Mouse (Mus musculus): ENCODE data around the gene Itprip.
"Not testable (repeated sequence)": the region's sequence is repeated elsewhere in the genome, so short reads cannot be mapped to it uniquely, and the experiment has no call there.

Gene Itprip

DNA sequence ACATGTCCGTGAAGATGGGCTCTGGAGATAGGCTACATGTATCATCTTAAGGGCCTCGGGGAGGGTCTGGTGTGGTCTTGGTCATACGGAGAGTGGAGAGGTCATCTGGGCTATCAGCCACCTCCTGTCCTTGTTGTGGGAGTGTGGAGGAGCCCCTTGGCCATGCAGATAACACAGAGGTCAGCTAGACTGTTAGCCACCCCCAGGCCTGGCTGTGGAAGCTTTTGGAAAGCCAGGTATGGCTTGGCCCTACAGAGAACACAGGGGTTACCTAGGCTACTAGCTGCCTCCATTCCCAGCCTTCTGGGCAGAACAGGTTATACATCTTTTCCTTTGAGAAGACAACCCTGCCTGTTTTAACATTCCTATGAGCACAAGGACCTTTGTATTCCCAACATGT, 56.5 kb downstream of the Itprip start:
- no peak for DNase-seq (ENCODE audit: low read depth, low spot score)
- Histone ChIP-seq H3K27me3 (ENCODE audit: control insufficient read depth, insufficient read depth, low read length, poor library complexity, severe bottlenecking) (no peaks in the 10 kb centered on the region), H3K36me3 (ENCODE audit: control insufficient read depth, insufficient read depth, low read length, poor library complexity, severe bottlenecking) (no peaks in the 10 kb centered on the region)

GRCm38 (mm10) chr19:47859180-47859579, 59.9 kb downstream of the Itprip start:
- no peaks in the 10 kb centered on the region for H3K36me3 ChIP-seq (ENCODE audit: control insufficient read depth, insufficient read depth, low read length, poor library complexity, severe bottlenecking)
- DNase-seq (ENCODE audit: low read depth, low spot score): no peak
- no peaks in the 10 kb centered on the region for H3K27me3 ChIP-seq (ENCODE audit: control insufficient read depth, insufficient read depth, low read length, poor library complexity, severe bottlenecking)

GRCm38 (mm10) chr19:47857957-47858942, 60.8 kb downstream of the Itprip start:
- no peaks in the 10 kb centered on the region for H3K36me3 ChIP-seq (ENCODE audit: control insufficient read depth, insufficient read depth, low read length, poor library complexity, severe bottlenecking)
- DNase-seq (ENCODE audit: low read depth, low spot score): no peak
- H3K27me3 ChIP-seq (ENCODE audit: control insufficient read depth, insufficient read depth, low read length, poor library complexity, severe bottlenecking): no peaks in the 10 kb centered on the region

DNA sequence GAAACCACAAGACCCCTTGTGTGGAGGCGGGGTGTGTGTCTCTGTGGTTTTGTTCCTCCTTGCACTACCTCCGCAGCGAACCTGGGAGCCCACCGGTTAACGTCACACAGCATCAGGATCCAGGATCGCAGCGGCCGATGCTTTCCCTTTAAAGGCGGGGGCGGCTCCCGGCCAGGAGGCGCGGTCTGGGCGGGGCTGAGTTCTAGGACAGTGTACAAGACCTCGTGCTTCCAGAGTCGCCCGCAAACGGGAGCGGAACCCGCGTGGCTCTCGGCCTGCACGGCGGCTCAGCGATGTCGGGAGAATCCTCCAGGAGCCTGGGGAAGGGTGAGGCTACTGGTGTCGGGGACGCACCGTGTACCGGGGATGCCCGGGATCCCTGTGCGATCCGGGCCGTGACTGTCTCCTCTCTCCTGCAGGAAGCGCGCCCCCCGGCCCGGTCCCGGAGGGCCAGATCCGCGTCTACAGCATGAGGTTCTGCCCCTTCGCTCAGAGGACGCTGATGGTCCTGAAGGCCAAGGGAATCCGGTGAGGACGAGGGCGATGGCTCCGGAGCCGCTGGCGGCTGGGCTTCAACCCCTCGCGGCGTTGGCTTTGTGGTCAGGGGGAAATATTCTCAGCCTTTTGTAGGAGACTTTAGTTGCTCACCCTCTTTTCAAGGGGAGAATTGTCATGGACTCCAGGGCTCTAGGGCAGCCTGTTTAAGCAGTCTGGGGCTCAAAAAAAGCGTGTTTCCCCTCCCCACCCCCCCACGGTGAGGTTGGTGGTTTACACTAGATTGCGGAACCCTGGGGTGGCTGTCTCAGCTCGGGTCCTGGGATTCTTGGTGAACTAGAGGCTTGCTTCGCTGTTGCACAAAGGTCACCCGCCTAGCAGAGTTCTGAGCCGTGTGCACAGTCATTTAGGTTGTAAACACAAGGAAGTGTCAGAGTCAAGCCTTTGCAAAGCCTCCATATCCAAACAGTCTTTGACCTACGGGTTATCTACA, 64.0 kb downstream of the Itprip start, which contains the start of gene Gsto1:
Gsto1 (plus strand) TSS at position 175 of the 988 bp plus-strand sequence.
- Histone ChIP-seq H3K27me3 (ENCODE audit: control insufficient read depth, insufficient read depth, low read length, poor library complexity, severe bottlenecking) (no peaks in the 10 kb centered on the region), H3K36me3 (ENCODE audit: control insufficient read depth, insufficient read depth, low read length, poor library complexity, severe bottlenecking) (no peaks in the 10 kb centered on the region)
- DNase-seq (ENCODE audit: low read depth, low spot score): peak; percentile 62

GRCm38 (mm10) chr19:47853951-47854795, 64.9 kb downstream of the Itprip start:
- H3K36me3 ChIP-seq (ENCODE audit: control insufficient read depth, insufficient read depth, low read length, poor library complexity, severe bottlenecking): no peaks in the 10 kb centered on the region
- no peaks in the 10 kb centered on the region for H3K27me3 ChIP-seq (ENCODE audit: control insufficient read depth, insufficient read depth, low read length, poor library complexity, severe bottlenecking)
- DNase-seq (ENCODE audit: low read depth, low spot score): no peak

DNA sequence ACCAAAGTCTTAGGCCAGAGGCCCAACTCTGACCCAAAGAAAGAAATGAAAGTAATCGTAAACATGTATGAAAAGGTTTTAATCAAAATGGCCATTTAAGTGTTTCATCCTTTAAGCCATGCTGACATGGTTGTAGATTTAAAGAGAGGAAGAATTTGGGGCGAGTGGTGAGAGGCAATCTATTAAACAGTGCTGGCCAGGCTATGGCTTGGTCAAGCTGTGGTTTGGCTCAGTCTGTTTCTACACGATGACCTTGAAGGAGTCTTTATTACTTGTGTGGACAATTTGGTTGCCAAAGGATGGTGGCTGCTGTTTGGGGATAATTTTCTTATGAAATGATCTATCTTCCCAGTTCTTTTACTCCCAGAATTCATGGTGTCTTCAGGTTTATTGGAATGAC, 66.0 kb downstream of the Itprip start:
- no peak for DNase-seq (ENCODE audit: low read depth, low spot score)
- Histone ChIP-seq H3K27me3 (ENCODE audit: control insufficient read depth, insufficient read depth, low read length, poor library complexity, severe bottlenecking) (no peaks in the 10 kb centered on the region), H3K36me3 (ENCODE audit: control insufficient read depth, insufficient read depth, low read length, poor library complexity, severe bottlenecking) (no peaks in the 10 kb centered on the region)

DNA sequence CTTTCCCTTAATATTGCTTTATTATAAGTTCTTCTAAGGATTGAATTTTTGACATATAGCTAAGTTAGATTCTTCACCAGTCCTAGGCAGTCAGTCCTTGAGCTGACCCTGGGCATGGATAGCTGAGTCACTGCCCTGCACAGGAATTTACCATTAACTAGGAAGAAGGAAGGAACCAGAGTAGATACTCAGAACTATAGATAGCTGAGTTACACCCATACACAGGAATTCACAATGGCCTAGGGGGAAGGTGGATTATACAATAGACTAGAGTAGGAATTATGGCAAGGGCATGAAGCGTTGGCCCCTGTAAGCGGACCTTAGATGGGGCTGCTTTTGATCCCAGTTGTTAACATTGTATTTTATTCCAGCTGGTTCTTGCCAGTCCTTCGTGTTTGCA, 67.0 kb downstream of the Itprip start:
- not testable (repeated sequence) for H3K36me3 ChIP-seq (ENCODE audit: control insufficient read depth, insufficient read depth, low read length, poor library complexity, severe bottlenecking); DNase-seq (ENCODE audit: low read depth, low spot score); H3K27me3 ChIP-seq (ENCODE audit: control insufficient read depth, insufficient read depth, low read length, poor library complexity, severe bottlenecking)

- Histone ChIP-seq H3K27me3 (ENCODE audit: control insufficient read depth, insufficient read depth, low read length, poor library complexity, severe bottlenecking) (no peaks in the 10 kb centered on the region), H3K36me3 (ENCODE audit: control insufficient read depth, insufficient read depth, low read length, poor library complexity, severe bottlenecking) (no peaks in the 10 kb centered on the region)
- peak; percentile 31 for DNase-seq (ENCODE audit: low read depth, low spot score)
Measured at GRCm38 (mm10) chr19:47849735-47850134, 69.4 kb downstream of the Itprip start.
